Mouse (Mus musculus) adrenal gland, postnatal 14 days (tissue): ENCODE measurements around the gene Tph1. TPM values are rescaled to one million over a fixed set of nuclear protein-coding genes. Genes with fewer than 3 reads are reported as not detected.

ENCODE experiments used
- DNase-seq: peaks from one replicate; pipeline ENCODE4 v3.0.0; 2021; ENCODE audit warnings: mixed read lengths
- total RNA-seq: library from RNA; stranded (reverse); gene quantifications from 2 replicates; pipeline ENCODE4 v1.2.3, GENCODE M21; 2021

Tph1 gene
- total RNA-seq, 1 experiment from 2014 or later = not detected

- DNase-seq = no peak
These were observed 71.2 kb downstream of the Tph1 start for GRCm38 (mm10) chr7:46601097-46601496.

GRCm38 (mm10) chr7:46597006-46597405 lies 75.3 kb downstream of the Tph1 start:
- no peak for DNase-seq

Other genes starting within 250 kb of the Tph1 start
- gene Sergef, start 32.7 kb downstream of the Tph1 start, total RNA-seq = 13.8 and 14.0 TPM in 2 replicates
- gene Saal1, start 38.1 kb upstream of the Tph1 start, total RNA-seq = 8.3 and 9.9 TPM in 2 replicates
- 1.4 TPM in 2 replicates for gene Saa3, start 43.2 kb upstream of the Tph1 start, total RNA-seq
- 1.3 and 16.7 TPM in 2 replicates for gene Saa4, start 60.1 kb upstream of the Tph1 start, total RNA-seq
- gene Saa1, start 70.4 kb upstream of the Tph1 start, total RNA-seq = 0.85 TPM in 1 of 2 replicates, not detected in the other
- gene Saa2, start 79.3 kb upstream of the Tph1 start, total RNA-seq = 0.63 TPM in 1 of 2 replicates, not detected in the other
- 18.7 and 19.0 TPM in 2 replicates for gene Hps5, start 123.5 kb upstream of the Tph1 start, total RNA-seq
- gene Gtf2h1, start 123.6 kb upstream of the Tph1 start, total RNA-seq = 41.1 and 41.3 TPM in 2 replicates
- 529 and 592 TPM in 2 replicates for gene Ldha, start 168.9 kb upstream of the Tph1 start, total RNA-seq
- not detected in 2 replicates for gene Ldhc, start 188.7 kb upstream of the Tph1 start, total RNA-seq
- gene Tsg101, start 247.4 kb upstream of the Tph1 start, total RNA-seq = 90.5 and 92.7 TPM in 2 replicates